22 mouse cellular contexts compared by ENCODE assay signal in the genomic region with DNA sequence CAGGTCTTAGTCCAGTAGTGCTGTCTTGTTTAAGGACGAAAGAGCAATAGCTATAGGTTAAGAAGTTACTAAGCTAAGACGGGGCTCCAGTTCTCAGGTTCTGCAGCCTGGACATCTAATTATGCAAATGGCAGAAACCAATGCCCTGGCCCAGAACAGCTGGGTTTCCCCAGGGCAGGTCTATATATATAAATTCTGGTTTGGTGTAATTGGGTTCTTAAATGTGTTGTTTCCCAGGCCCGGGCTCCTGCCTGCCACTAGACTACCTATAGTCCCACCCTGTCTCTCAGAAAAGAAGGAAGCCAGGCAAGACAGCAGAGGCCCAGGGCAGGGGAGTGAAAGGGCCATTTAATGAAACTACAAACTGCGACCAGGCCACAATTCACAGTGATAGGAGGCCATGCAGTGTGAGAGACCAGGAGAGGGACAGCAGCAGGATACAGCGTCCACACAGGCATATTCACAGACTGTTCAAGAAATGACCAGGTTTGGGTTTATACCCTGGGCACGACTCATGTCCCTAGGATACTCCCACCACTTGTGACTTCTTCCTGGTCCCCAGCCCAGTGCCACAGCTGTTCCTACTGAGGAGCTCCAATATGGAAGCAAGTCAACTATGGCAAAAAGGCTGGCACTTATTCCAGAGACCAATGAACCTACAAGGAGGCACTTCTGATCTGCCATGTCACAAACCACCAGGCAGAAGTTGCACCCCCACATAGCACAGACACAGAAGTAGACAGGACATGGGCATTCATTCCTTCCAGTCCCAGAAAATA. TPM values are rescaled to one million over a fixed set of nuclear protein-coding genes. Genes with fewer than 3 reads are reported as not detected.
A peak's percentile ranks its signal among the peaks of the same experiment; 100 is the strongest.
DNase-seq lines count a peak whose midpoint lies in the region; ATAC-seq lines count a peak whose summit lies in the region.
"Had no signal": no experiment of that assay in that cellular context is flagged by ENCODE, and none has a peak within 500 bp of the region (broad histone marks: within the 10 kb centered on the region; RNA-seq: fewer than 3 reads in every experiment).

No protein-coding gene starts in this region.

- 78% methylated on average over 6 of the region's 6 CpGs for WGBS in heart, embryonic 11.5 days (ENCODE audit: insufficient replicate concordance)
- WGBS in liver, embryonic 12.5 days (ENCODE audit: insufficient replicate concordance): 68% methylated on average over 6 of the region's 6 CpGs

- 0 out of 2 replicates have a peak overlapping the region, but pooled peaks have one; percentile 5 for H3K9ac ChIP-seq in heart, embryonic 11.5 days (ENCODE audit: low read depth, low read length)
- no peak overlapping the region for H3K9ac ChIP-seq in liver, embryonic 12.5 days
- H3K9ac ChIP-seq: forebrain, embryonic 15.5 days; hindbrain, embryonic 13.5 days; limb, embryonic 15.5 days; liver, embryonic 15.5 days; lung, embryonic 15.5 days; neural tube, embryonic 12.5 days had no signal

- H3K36me3 ChIP-seq in heart, embryonic 11.5 days (ENCODE audit: control insufficient read depth, insufficient read depth, low read length): peaks cover 31% of the 10 kb centered on the region
- H3K36me3 ChIP-seq in liver, embryonic 12.5 days: peaks cover 85% of the 10 kb centered on the region

- no peak overlapping the region for H3K4me2 ChIP-seq in heart, embryonic 11.5 days
- no peak overlapping the region for H3K4me2 ChIP-seq in liver, embryonic 12.5 days
- H3K4me2 ChIP-seq: forebrain, embryonic 15.5 days; hindbrain, embryonic 13.5 days; limb, embryonic 15.5 days; liver, embryonic 15.5 days; lung, embryonic 15.5 days; neural tube, embryonic 12.5 days had no signal

- no peak overlapping the region for H3K4me3 ChIP-seq in heart, embryonic 11.5 days (ENCODE audit: low read depth, low read length)
- no peak overlapping the region for H3K4me3 ChIP-seq in liver, embryonic 12.5 days
- H3K4me3 ChIP-seq: forebrain, embryonic 15.5 days; hindbrain, embryonic 13.5 days; limb, embryonic 15.5 days; liver, embryonic 15.5 days; lung, embryonic 15.5 days; neural tube, embryonic 12.5 days had no signal

- 0 out of 2 replicates have a peak, but pooled peaks cover 3% of the 10 kb centered on the region for H3K4me1 ChIP-seq in heart, embryonic 11.5 days (ENCODE audit: control insufficient read depth, insufficient read depth, low read length)
- no peaks in the 10 kb centered on the region for H3K4me1 ChIP-seq in liver, embryonic 12.5 days
- H3K4me1 ChIP-seq: forebrain, embryonic 15.5 days; hindbrain, embryonic 13.5 days; limb, embryonic 15.5 days; liver, embryonic 15.5 days; lung, embryonic 15.5 days; neural tube, embryonic 12.5 days had no signal

- no peaks in the 10 kb centered on the region for H3K9me3 ChIP-seq in heart, embryonic 11.5 days (replicated peaks; ENCODE audit: control insufficient read depth, low read length)
- no peaks in the 10 kb centered on the region for H3K9me3 ChIP-seq in liver, embryonic 12.5 days (replicated peaks)
- H3K9me3 ChIP-seq: forebrain, embryonic 15.5 days; hindbrain, embryonic 13.5 days; limb, embryonic 15.5 days; liver, embryonic 15.5 days; lung, embryonic 15.5 days; neural tube, embryonic 12.5 days had no signal

- no peak overlapping the region for H3K27ac ChIP-seq in heart, embryonic 11.5 days (ENCODE audit: low read depth, low read length)
- H3K27ac ChIP-seq in liver, embryonic 12.5 days: no peak overlapping the region
- H3K27ac ChIP-seq: forebrain, embryonic 15.5 days; hindbrain, embryonic 13.5 days; limb, embryonic 15.5 days; liver, embryonic 15.5 days; lung, embryonic 15.5 days; neural tube, embryonic 12.5 days had no signal

- intact Hi-C loops in left cerebral cortex, postnatal 10 days (cut with DNase I): no loop called here

- no peaks in the 10 kb centered on the region for H3K27me3 ChIP-seq in heart, embryonic 11.5 days (ENCODE audit: control insufficient read depth, insufficient read depth, low read length)
- H3K27me3 ChIP-seq in liver, embryonic 12.5 days (replicated peaks): no peaks in the 10 kb centered on the region
- H3K27me3 ChIP-seq: forebrain, embryonic 15.5 days; hindbrain, embryonic 13.5 days; limb, embryonic 15.5 days; liver, embryonic 15.5 days; lung, embryonic 15.5 days; neural tube, embryonic 12.5 days had no signal

- no peak for DNase-seq in heart, postnatal 4 days
- peak; percentile 78 for DNase-seq in adipocyte (ENCODE audit: low spot score)
- peak; percentile 73 for DNase-seq in gastrocnemius, adult 18-20 months (ENCODE audit: low spot score)
- DNase-seq in skeletal muscle tissue, adult 2 months (ENCODE audit: low read depth, low spot score): peak; percentile 62
- DNase-seq in left cerebral cortex, postnatal 10 days (ENCODE audit: extremely low spot score in 1 of 2, low spot score in 2 of 2): no peak
- DNase-seq: adrenal gland, postnatal 14 days; cerebellum, adult 9-10 months; heart, adult 18-20 months; kidney, adult 8-10 months; kidney, postnatal 10 days; lung, postnatal 36 days; midbrain, embryonic 14.5 days; right cerebral cortex, postnatal 14 days; thymus, postnatal 14 days had no signal

- no peak; the same call in 1 of the 2 replicates for ATAC-seq in heart, embryonic 11.5 days (replicated peaks; ENCODE audit: insufficient number of reproducible peaks, low FRiP score, low TSS enrichment)
- ATAC-seq in liver, embryonic 12.5 days: no peak
- ATAC-seq: forebrain, embryonic 15.5 days had no signal

RNA-seq across cellular contexts. Expression of a gene that starts 22.9 kb away (rescaled TPM):
- 113 and 118 TPM in 2 replicates for polyA plus RNA-seq in heart, embryonic 11.5 days (2014; fragmentation: Nextera tagmentation; extraction: Ambion mirVana)
- total RNA-seq in heart, postnatal 4 days (2021): 100 to 1,000 TPM in 1 of 2 experiments, 10 to 100 TPM in 1; 96.3 to 105 TPM
- 10 to 100 TPM; 73.7 to 74.7 TPM for total RNA-seq in gastrocnemius, adult 18-20 months (2021)
- polyA plus RNA-seq in liver, embryonic 12.5 days (2016; fragmentation: Nextera tagmentation; extraction: Ambion mirVana): 24.9 and 25.7 TPM in 2 replicates
- total RNA-seq in left cerebral cortex, postnatal 10 days (2021): 100 to 1,000 TPM; 128 to 130 TPM

RNA-seq across cellular contexts. Expression of a gene that starts 41.0 kb away (rescaled TPM):
- 102 and 109 TPM in 2 replicates for polyA plus RNA-seq in heart, embryonic 11.5 days (2014; fragmentation: Nextera tagmentation; extraction: Ambion mirVana)
- 10 to 100 TPM; 67.4 to 75.9 TPM for total RNA-seq in heart, postnatal 4 days (2021)
- total RNA-seq in gastrocnemius, adult 18-20 months (2021): 10 to 100 TPM; 37.6 to 46.7 TPM
- 40.9 and 42.5 TPM in 2 replicates for polyA plus RNA-seq in liver, embryonic 12.5 days (2016; fragmentation: Nextera tagmentation; extraction: Ambion mirVana)
- 10 to 100 TPM; 75.4 to 83.2 TPM for total RNA-seq in left cerebral cortex, postnatal 10 days (2021)

RNA-seq across cellular contexts. Expression of a gene that starts 48.0 kb away (rescaled TPM):
- 53.1 and 58.3 TPM in 2 replicates for polyA plus RNA-seq in heart, embryonic 11.5 days (2014; fragmentation: Nextera tagmentation; extraction: Ambion mirVana)
- 10 to 100 TPM; 15.2 to 15.5 TPM for total RNA-seq in heart, postnatal 4 days (2021)
- 1 to 10 TPM; 2.5 to 2.9 TPM for total RNA-seq in gastrocnemius, adult 18-20 months (2021)
- polyA plus RNA-seq in liver, embryonic 12.5 days (2016; fragmentation: Nextera tagmentation; extraction: Ambion mirVana): 50.0 and 53.0 TPM in 2 replicates
- 10 to 100 TPM; 12.6 to 13.0 TPM for total RNA-seq in left cerebral cortex, postnatal 10 days (2021)

Comparison
In these comparisons a context has a peak if more than half of its experiments do, and no peak if none do; other contexts are left out.
1. DNase-seq: peak in adipocyte (single experiment), gastrocnemius, adult 18-20 months (single experiment) and skeletal muscle tissue, adult 2 months (single experiment); none in heart, postnatal 4 days (single experiment) and left cerebral cortex, postnatal 10 days (0 of 2).